Mouse (Mus musculus) stomach, postnatal 0 days (tissue): ENCODE results near the gene Fut8.

ENCODE experiments used
- CTCF ChIP-seq: IDR thresholded peaks from 2 replicates; pipeline ENCODE4 v1.5.1; 2016; ENCODE audit warnings: antibody characterized with exemption, low read depth, mild to moderate bottlenecking, moderate library complexity
- EP300 ChIP-seq: optimal IDR thresholded peaks from 2 replicates; pipeline ENCODE3; 2016; ENCODE audit warnings: antibody characterized with exemption

- TF ChIP-seq EP300: no peak
- no peak for TF ChIP-seq CTCF
These were observed 65.4 kb downstream of the Fut8 start for GRCm38 (mm10) chr12:77303367-77303766.
